Mouse (Mus musculus): Measurements from ENCODE around the gene Rps6kb2.

Rps6kb2 gene

GRCm38 (mm10) chr19:4189051-4189620 lies 26.0 kb upstream of the Rps6kb2 start:
- no peak for DNase-seq (ENCODE audit: low read depth, low spot score)

GRCm38 (mm10) chr19:4187303-4187702 lies 24.1 kb upstream of the Rps6kb2 start:
- DNase-seq (ENCODE audit: low read depth, low spot score), result no peak

GRCm38 (mm10) chr19:4184976-4185975 lies 22.1 kb upstream of the Rps6kb2 start:
- no peak for DNase-seq (ENCODE audit: low read depth, low spot score)

- DNase-seq (ENCODE audit: low read depth, low spot score), result no peak
These were observed 20.5 kb upstream of the Rps6kb2 start for GRCm38 (mm10) chr19:4183689-4184088.

- DNase-seq (ENCODE audit: low read depth, low spot score), result no peak
These were observed 18.7 kb upstream of the Rps6kb2 start for GRCm38 (mm10) chr19:4181892-4182291.

GRCm38 (mm10) chr19:4180411-4180810 lies 17.3 kb upstream of the Rps6kb2 start:
- DNase-seq (ENCODE audit: low read depth, low spot score), result no peak

- no peak for DNase-seq (ENCODE audit: low read depth, low spot score)
These were observed 12.3 kb upstream of the Rps6kb2 start, which contains the start of gene Carns1 for GRCm38 (mm10) chr19:4175368-4175947. Gene Carns1, minus strand, starts transcription at chr19:4175479.

- DNase-seq (ENCODE audit: low read depth, low spot score), result no peak
These were observed 9.8 kb upstream of the Rps6kb2 start for GRCm38 (mm10) chr19:4172925-4173324.

- DNase-seq (ENCODE audit: low read depth, low spot score), result no peak
These were observed 8.5 kb upstream of the Rps6kb2 start for GRCm38 (mm10) chr19:4171393-4172290.

- no peak for DNase-seq (ENCODE audit: low read depth, low spot score)
These were observed 7.7 kb upstream of the Rps6kb2 start for GRCm38 (mm10) chr19:4170723-4171392.

GRCm38 (mm10) chr19:4169810-4170209 lies 6.7 kb upstream of the Rps6kb2 start:
- DNase-seq (ENCODE audit: low read depth, low spot score), result no peak

- DNase-seq (ENCODE audit: low read depth, low spot score), result peak; percentile 96
These were observed 6.2 kb upstream of the Rps6kb2 start for GRCm38 (mm10) chr19:4169378-4169784.

GRCm38 (mm10) chr19:4166678-4167476 lies 3.7 kb upstream of the Rps6kb2 start:
- DNase-seq (ENCODE audit: low read depth, low spot score), result no peak

- DNase-seq (ENCODE audit: low read depth, low spot score), result no peak
These were observed 1.6 kb upstream of the Rps6kb2 start for GRCm38 (mm10) chr19:4164721-4165120.

- DNase-seq (ENCODE audit: low read depth, low spot score), result no peak
These were observed 946 bp upstream of the Rps6kb2 start for GRCm38 (mm10) chr19:4164100-4164499.

- DNase-seq (ENCODE audit: low read depth, low spot score), result no peak
These were observed 361 bp upstream of the Rps6kb2 start for GRCm38 (mm10) chr19:4163543-4163887.

- no peak for DNase-seq (ENCODE audit: low read depth, low spot score)
These were observed 4.1 kb downstream of the Rps6kb2 start for GRCm38 (mm10) chr19:4159049-4159448.

- DNase-seq (ENCODE audit: low read depth, low spot score), result no peak
These were observed 6.4 kb downstream of the Rps6kb2 start for GRCm38 (mm10) chr19:4156771-4157170.

GRCm38 (mm10) chr19:4156073-4156579 lies 7.0 kb downstream of the Rps6kb2 start:
- no peak for DNase-seq (ENCODE audit: low read depth, low spot score)

Data from WW6 (cell line).